Mouse (Mus musculus) forebrain, embryonic 16.5 days (tissue): Measurements from ENCODE around the gene Drc1. TPM values are rescaled to one million over a fixed set of nuclear protein-coding genes. Genes with fewer than 3 reads are reported as not detected.

Source experiments
- ATAC-seq: fragments of 200-750 bp; cut with Nextera tagmentation; 2 replicates; pipeline ENCODE4 v1.8.0; 2017; ENCODE audit warnings: mild to moderate bottlenecking, moderate library complexity
- H3K27ac ChIP-seq: fragments of 300-500 bp; sonication (generic); 2 replicates; pipeline ENCODE4 v1.5.1; 2014; ENCODE audit warnings: low read length, control low read depth
- H3K27me3 ChIP-seq: fragments of 300-500 bp; sonication (generic); replicated peaks from 2 replicates; pipeline ENCODE4 v1.6.1; 2014; ENCODE audit warnings: low read length; ENCODE audit not compliant: control insufficient read depth, insufficient read depth
- H3K36me3 ChIP-seq: fragments of 300-500 bp; sonication (generic); 2 replicates; pipeline ENCODE4 v1.6.1; 2014; ENCODE audit not compliant: control insufficient read depth, insufficient read depth
- H3K4me1 ChIP-seq: fragments of 300-500 bp; sonication (generic); replicated peaks from 2 replicates; pipeline ENCODE4 v1.6.1; 2014; ENCODE audit warnings: low read length; ENCODE audit not compliant: control insufficient read depth, insufficient read depth
- H3K4me2 ChIP-seq: fragments of 300-500 bp; sonication (generic); 2 replicates; pipeline ENCODE4 v1.6.1; 2014; ENCODE audit warnings: mild to moderate bottlenecking, low read length, control low read depth
- H3K4me3 ChIP-seq: fragments of 300-500 bp; sonication (generic); replicated peaks from 2 replicates; pipeline ENCODE4 v1.5.1; 2014; ENCODE audit warnings: mild to moderate bottlenecking, low read length, control low read depth
- H3K9ac ChIP-seq: fragments of 300-500 bp; sonication (generic); replicated peaks from 2 replicates; pipeline ENCODE4 v1.6.1; 2014; ENCODE audit warnings: low read depth, low read length, control low read depth
- H3K9me3 ChIP-seq: fragments of 300-500 bp; sonication (generic); 2 replicates; pipeline ENCODE4 v1.6.1; 2016; ENCODE audit warnings: low read length; ENCODE audit not compliant: control insufficient read depth
- WGBS: fragments of 180-500 bp; shearing (Covaris S2); extraction: QIAGEN DNeasy Blood & Tissue Kit; methylation state at CpG from one replicate; pipeline ENCODE4 v1.1.7; 2014; 5-methylcytosine and 5-hydroxymethylcytosine counted together
- polyA plus RNA-seq: library from polyadenylated mRNA; unstranded; fragments of >200 nt; fragmentation: Nextera tagmentation; extraction: Ambion mirVana; gene quantifications from 2 replicates; pipeline ENCODE4 v1.2.1, GENCODE M21; 2015

Drc1 gene
- polyA plus RNA-seq, result 5.5 and 8.9 TPM in 2 replicates

DNA sequence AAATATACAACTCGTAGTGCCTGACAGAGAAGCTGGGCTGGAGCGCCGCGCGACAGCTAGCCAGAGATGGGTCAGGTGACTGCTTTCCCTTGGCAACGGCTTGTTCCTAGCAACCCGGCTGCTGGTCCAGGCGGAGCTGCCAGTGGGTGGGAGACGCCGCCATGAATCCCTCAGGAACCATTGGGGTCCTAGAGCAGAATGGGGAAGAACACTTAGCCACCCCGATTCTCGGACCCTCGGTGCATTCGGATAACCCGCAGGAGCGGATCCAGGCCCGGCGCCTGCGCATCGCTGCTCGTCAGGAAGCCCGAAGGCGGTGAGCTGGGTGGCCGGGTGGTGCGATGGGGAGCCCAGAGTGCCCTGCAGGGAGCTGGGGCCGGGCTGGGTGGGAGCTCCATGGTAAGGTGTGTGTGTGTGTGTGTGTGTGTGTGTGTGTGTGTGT lies at the start of gene Drc1:
Gene Drc1 (plus strand): TSS at position 98 of the 442 bp plus-strand sequence.
- peaks cover 3% of the 10 kb centered on the region for H3K4me1 ChIP-seq
- H3K27me3 ChIP-seq, result no peaks in the 10 kb centered on the region
- H3K4me2 ChIP-seq, result peak within 1 kb of the TSS; percentile 72
- peak within 1 kb of the TSS; percentile 68 for H3K9ac ChIP-seq
- H3K9me3 ChIP-seq, result no peaks in the 10 kb centered on the region
- no peaks in the 10 kb centered on the region for H3K36me3 ChIP-seq
- H3K4me3 ChIP-seq, result peak within 1 kb of the TSS; percentile 53
- ATAC-seq, result peak; percentile 96
- 1% methylated on average over 26 of the region's 26 CpGs for WGBS
- no peak within 1 kb of the TSS for H3K27ac ChIP-seq

DNA sequence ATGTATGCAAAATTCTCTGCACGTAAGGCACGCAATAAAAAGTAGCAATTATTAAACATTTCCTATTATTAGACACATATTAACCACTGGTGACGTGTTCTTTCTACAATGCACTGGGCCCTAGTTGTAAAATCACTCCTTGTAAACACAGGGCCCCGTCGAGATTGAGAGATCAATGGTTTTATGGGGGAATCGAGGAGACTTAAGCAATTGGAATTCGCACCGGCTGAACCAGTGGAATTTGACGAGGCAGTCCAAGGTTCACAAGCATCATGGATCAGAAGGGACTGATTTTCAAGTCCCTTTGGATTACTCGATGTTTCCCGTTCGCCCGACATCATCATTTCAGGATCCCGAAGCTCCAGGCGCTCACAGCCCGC lies 49.3 kb upstream of the Drc1 start:
- peak overlapping the region; percentile 83 for H3K4me2 ChIP-seq
- ATAC-seq, result no peak
- 31% methylated on average over 16 of the region's 16 CpGs for WGBS
- peak overlapping the region; percentile 96 for H3K4me3 ChIP-seq
- no peaks in the 10 kb centered on the region for H3K9me3 ChIP-seq
- peak overlapping the region; percentile 75 for H3K9ac ChIP-seq
- H3K4me1 ChIP-seq, result peaks cover 21% of the 10 kb centered on the region
- peak overlapping the region; percentile 86 for H3K27ac ChIP-seq
- no peaks in the 10 kb centered on the region for H3K27me3 ChIP-seq
- H3K36me3 ChIP-seq, result no peaks in the 10 kb centered on the region

GRCm38 (mm10) chr5:30232271-30232971 lies 48.8 kb upstream of the Drc1 start, which contains the start of gene Selenoi:
TSS of gene Selenoi (plus strand) at chr5:30232581.
- Histone ChIP-seq H3K36me3 (no peaks in the 10 kb centered on the region), H3K9me3 (no peaks in the 10 kb centered on the region), H3K27me3 (no peaks in the 10 kb centered on the region), H3K4me2 (peak within 1 kb of the TSS; percentile 83), H3K4me3 (peak within 1 kb of the TSS; percentile 96), H3K9ac (peak within 1 kb of the TSS; percentile 91), H3K4me1 (peaks cover 21% of the 10 kb centered on the region), H3K27ac (peak within 1 kb of the TSS; percentile 93)
- WGBS, result 1% methylated on average over 71 of the region's 71 CpGs
- peak; percentile 100 for ATAC-seq

- no peaks in the 10 kb centered on the region for H3K9me3 ChIP-seq
- H3K27me3 ChIP-seq, result no peaks in the 10 kb centered on the region
- peak overlapping the region; percentile 83 for H3K4me2 ChIP-seq
- H3K4me1 ChIP-seq, result peaks cover 21% of the 10 kb centered on the region
- no peaks in the 10 kb centered on the region for H3K36me3 ChIP-seq
- 2% methylated on average over 15 of the region's 15 CpGs for WGBS
- peak overlapping the region; percentile 93 for H3K27ac ChIP-seq
- no peak for ATAC-seq
- peak overlapping the region; percentile 96 for H3K4me3 ChIP-seq
- H3K9ac ChIP-seq, result peak overlapping the region; percentile 91
These were observed 48.1 kb upstream of the Drc1 start for GRCm38 (mm10) chr5:30233042-30233441.

- ATAC-seq, result no peak
- H3K4me3 ChIP-seq, result peak overlapping the region; percentile 96; the same call in 1 of the 2 replicates
- H3K36me3 ChIP-seq, result no peaks in the 10 kb centered on the region
- H3K4me1 ChIP-seq, result peaks cover 21% of the 10 kb centered on the region
- peak overlapping the region; percentile 83 for H3K4me2 ChIP-seq
- no peaks in the 10 kb centered on the region for H3K9me3 ChIP-seq
- H3K9ac ChIP-seq, result no peak overlapping the region
- 63% methylated on average over 8 of the region's 8 CpGs for WGBS
- no peaks in the 10 kb centered on the region for H3K27me3 ChIP-seq
- H3K27ac ChIP-seq, result no peak overlapping the region
These were observed 47.2 kb upstream of the Drc1 start for GRCm38 (mm10) chr5:30233979-30234378.

DNA sequence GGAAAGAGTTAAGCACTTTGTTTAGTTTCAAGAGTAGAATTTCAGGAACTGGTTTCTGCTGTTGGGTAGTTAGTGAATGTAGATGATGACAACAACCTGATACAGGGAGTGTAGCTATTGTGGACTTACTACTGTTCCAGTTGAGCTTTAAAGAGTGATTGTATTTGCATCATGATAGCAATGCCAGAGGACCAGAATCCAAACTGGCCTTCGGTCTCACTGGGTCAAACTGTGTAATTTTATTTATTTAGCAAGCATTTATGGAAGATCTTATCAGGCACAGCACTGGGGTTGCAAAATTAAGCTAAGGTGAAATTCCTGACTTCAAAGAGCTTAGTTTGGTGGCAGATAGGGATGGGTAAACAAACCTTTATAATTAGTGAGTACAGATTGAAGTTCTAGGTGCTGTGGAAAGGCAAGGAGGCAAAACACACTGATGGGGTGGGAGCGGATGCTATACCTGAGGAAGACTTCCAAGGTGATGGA lies 45.5 kb upstream of the Drc1 start:
- ATAC-seq, result no peak
- Histone ChIP-seq H3K9ac (no peak overlapping the region), H3K27ac (no peak overlapping the region), H3K9me3 (no peaks in the 10 kb centered on the region), H3K4me1 (peaks cover 21% of the 10 kb centered on the region), H3K4me3 (no peak overlapping the region), H3K27me3 (no peaks in the 10 kb centered on the region), H3K36me3 (no peaks in the 10 kb centered on the region), H3K4me2 (no peak overlapping the region)
- WGBS, result 91% methylated on average over 2 of the region's 2 CpGs

DNA sequence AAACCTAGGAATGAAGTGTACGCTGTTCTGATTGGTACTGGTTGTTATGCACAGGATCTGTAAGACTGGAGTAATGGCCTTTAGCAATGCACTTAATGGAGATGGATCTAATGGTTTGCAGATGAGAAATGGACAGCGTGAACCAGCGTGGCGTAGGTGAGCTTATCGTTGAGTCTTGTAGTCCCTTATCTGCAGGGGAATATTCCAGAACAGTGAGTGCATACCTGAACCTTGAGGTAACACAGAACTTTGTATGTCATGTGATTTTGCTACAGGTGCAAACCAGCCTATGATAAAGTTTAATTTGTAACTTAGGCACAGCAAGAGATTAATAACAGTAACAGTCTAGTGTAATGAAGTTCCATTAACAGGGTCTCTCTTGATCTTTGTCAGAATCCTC lies 42.7 kb upstream of the Drc1 start:
- H3K9ac ChIP-seq, result no peak overlapping the region
- WGBS, result 96% methylated on average over 5 of the region's 5 CpGs
- ATAC-seq, result no peak

DNA sequence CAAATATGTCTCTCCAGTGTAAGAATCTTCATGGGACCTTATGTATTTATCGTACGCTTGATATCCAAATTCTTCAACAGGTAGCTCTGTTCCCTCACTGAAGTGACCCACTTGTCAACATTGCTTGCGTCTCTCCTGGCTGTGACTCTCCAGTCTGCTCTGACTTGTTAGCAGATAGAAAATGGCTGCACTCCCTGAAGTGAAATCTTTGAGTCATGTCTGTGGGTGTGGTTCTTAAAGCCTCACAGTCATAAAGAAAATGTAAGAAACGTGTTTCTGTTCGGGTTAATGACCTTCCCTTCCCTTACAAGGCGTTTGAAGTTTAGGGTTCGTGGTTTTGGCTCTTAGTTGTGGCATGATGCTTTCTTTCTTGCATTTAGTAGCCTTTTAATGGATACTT lies 40.6 kb upstream of the Drc1 start:
- Histone ChIP-seq H3K27ac (no peak overlapping the region), H3K9ac (no peak overlapping the region), H3K27me3 (no peaks in the 10 kb centered on the region), H3K4me1 (no peaks in the 10 kb centered on the region), H3K4me2 (no peak overlapping the region), H3K4me3 (no peak overlapping the region), H3K36me3 (no peaks in the 10 kb centered on the region), H3K9me3 (no peaks in the 10 kb centered on the region)
- 96% methylated on average over 7 of the region's 7 CpGs for WGBS
- ATAC-seq, result no peak

More for the DNA sequence above, 42.7 kb upstream of the Drc1 start:
- H3K36me3 ChIP-seq, result no peaks in the 10 kb centered on the region
- no peak overlapping the region for H3K4me2 ChIP-seq
- no peaks in the 10 kb centered on the region for H3K27me3 ChIP-seq
- H3K4me3 ChIP-seq, result no peak overlapping the region
- H3K27ac ChIP-seq, result no peak overlapping the region
- no peaks in the 10 kb centered on the region for H3K9me3 ChIP-seq
- H3K4me1 ChIP-seq, result peaks cover 10% of the 10 kb centered on the region

DNA sequence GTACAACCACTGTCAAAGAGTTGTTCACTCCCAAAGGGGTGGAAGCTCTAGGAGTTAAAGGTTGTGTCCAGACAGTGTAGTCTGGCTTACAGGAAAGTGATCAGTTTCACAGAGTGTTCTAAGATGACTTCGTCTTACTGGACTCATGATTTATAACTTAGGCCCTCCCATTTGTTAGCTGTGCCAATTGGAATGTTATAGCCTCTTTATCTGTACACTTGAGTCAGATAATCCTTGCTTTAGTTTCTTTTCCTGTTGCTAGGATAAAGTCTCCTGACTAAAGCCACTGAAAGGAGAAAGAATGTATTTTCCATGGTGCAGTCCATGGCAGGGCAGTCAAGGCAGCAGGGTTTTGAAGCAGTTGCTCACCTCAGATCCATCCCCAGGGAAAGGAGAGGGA lies 38.8 kb upstream of the Drc1 start:
- H3K9me3 ChIP-seq, result no peaks in the 10 kb centered on the region
- 70% methylated on average over 1 of the region's 1 CpGs for WGBS
- H3K4me2 ChIP-seq, result no peak overlapping the region
- no peak for ATAC-seq
- H3K9ac ChIP-seq, result no peak overlapping the region
- no peak overlapping the region for H3K27ac ChIP-seq
- no peaks in the 10 kb centered on the region for H3K4me1 ChIP-seq
- no peaks in the 10 kb centered on the region for H3K27me3 ChIP-seq
- H3K4me3 ChIP-seq, result no peak overlapping the region
- H3K36me3 ChIP-seq, result no peaks in the 10 kb centered on the region
